Mouse (Mus musculus) E14TG2a.4 (cell line): ENCODE data around the gene Cela3a.

Experiments
- CTCF ChIP-seq: conservative IDR thresholded peaks from 2 replicates; pipeline ENCODE4 v1.5.1; 2014; ENCODE audit warnings: low read length
- POU5F1 ChIP-seq: IDR thresholded peaks from 2 replicates; pipeline ENCODE4 v1.6.1; 2014; ENCODE audit warnings: low read length, borderline replicate concordance

- TF ChIP-seq CTCF (no peak), POU5F1 (no peak)
Observed at GRCm38 (mm10) chr4:137454582-137454981, 45.0 kb upstream of the Cela3a start.
